Mouse (Mus musculus) forebrain, embryonic 16.5 days (tissue): Measurements from ENCODE around the gene Pten. TPM values are rescaled to one million over a fixed set of nuclear protein-coding genes. Genes with fewer than 3 reads are reported as not detected.

Experiments used
- ATAC-seq: fragments of 200-750 bp; cut with Nextera tagmentation; 2 replicates; pipeline ENCODE4 v1.8.0; 2017; ENCODE audit warnings: mild to moderate bottlenecking, moderate library complexity
- H3K27ac ChIP-seq: fragments of 300-500 bp; sonication (generic); 2 replicates; pipeline ENCODE4 v1.5.1; 2014; ENCODE audit warnings: low read length, control low read depth
- H3K27me3 ChIP-seq: fragments of 300-500 bp; sonication (generic); replicated peaks from 2 replicates; pipeline ENCODE4 v1.6.1; 2014; ENCODE audit warnings: low read length; ENCODE audit not compliant: control insufficient read depth, insufficient read depth
- H3K36me3 ChIP-seq: fragments of 300-500 bp; sonication (generic); 2 replicates; pipeline ENCODE4 v1.6.1; 2014; ENCODE audit not compliant: control insufficient read depth, insufficient read depth
- H3K4me1 ChIP-seq: fragments of 300-500 bp; sonication (generic); replicated peaks from 2 replicates; pipeline ENCODE4 v1.6.1; 2014; ENCODE audit warnings: low read length; ENCODE audit not compliant: control insufficient read depth, insufficient read depth
- H3K4me2 ChIP-seq: fragments of 300-500 bp; sonication (generic); 2 replicates; pipeline ENCODE4 v1.6.1; 2014; ENCODE audit warnings: mild to moderate bottlenecking, low read length, control low read depth
- H3K4me3 ChIP-seq: fragments of 300-500 bp; sonication (generic); replicated peaks from 2 replicates; pipeline ENCODE4 v1.5.1; 2014; ENCODE audit warnings: mild to moderate bottlenecking, low read length, control low read depth
- H3K9ac ChIP-seq: fragments of 300-500 bp; sonication (generic); replicated peaks from 2 replicates; pipeline ENCODE4 v1.6.1; 2014; ENCODE audit warnings: low read depth, low read length, control low read depth
- H3K9me3 ChIP-seq: fragments of 300-500 bp; sonication (generic); 2 replicates; pipeline ENCODE4 v1.6.1; 2016; ENCODE audit warnings: low read length; ENCODE audit not compliant: control insufficient read depth
- WGBS: fragments of 180-500 bp; shearing (Covaris S2); extraction: QIAGEN DNeasy Blood & Tissue Kit; methylation state at CpG from one replicate; pipeline ENCODE4 v1.1.7; 2014; 5-methylcytosine and 5-hydroxymethylcytosine counted together
- polyA plus RNA-seq: library from polyadenylated mRNA; unstranded; fragments of >200 nt; fragmentation: Nextera tagmentation; extraction: Ambion mirVana; gene quantifications from 2 replicates; pipeline ENCODE4 v1.2.1, GENCODE M21; 2015

Gene Pten
- polyA plus RNA-seq, 1 experiment from 2014 or later = 13.4 TPM

DNA sequence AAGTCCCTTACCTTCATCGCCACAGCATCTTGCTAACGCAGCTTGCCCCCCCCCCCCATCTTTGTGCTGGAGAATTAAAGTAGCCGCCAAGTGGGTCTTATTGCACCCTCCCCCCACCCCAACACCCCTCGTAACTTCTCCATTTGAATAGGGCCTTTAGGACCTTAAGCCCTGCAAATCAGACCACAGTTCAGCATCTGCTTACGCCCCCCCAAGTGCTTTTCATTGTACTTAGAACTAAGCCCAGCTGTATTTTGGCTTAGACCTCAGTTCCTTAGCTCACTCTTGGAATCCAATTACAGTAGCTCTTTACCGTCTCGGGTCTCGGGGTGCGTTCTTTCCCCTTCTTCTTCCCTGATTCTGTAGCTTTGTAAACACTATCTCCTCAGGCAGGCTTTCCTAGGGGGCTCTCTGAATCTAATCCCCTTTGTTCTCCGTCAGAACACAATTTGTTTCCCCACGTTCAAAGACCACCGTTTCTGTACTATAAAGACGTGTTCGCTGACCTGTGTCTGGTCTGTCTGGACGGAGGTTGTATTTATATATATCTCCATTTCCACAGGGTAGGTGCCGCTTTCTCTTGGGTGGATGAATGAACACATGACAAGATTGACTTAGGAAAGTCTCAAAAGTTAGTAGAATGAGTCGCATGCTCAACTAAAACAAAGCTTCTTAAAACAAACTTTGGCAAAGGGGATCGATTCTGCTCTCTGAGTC is 110.0 kb downstream of the Pten start:
- 2% methylated on average over 18 of the region's 18 CpGs for WGBS
- H3K4me1 ChIP-seq = peaks cover 6% of the 10 kb centered on the region; the same call in 1 of the 2 replicates
- no peak overlapping the region for H3K9ac ChIP-seq
- no peaks in the 10 kb centered on the region; the same call in 1 of the 2 replicates for H3K27me3 ChIP-seq
- no peaks in the 10 kb centered on the region for H3K36me3 ChIP-seq
- H3K4me2 ChIP-seq = peak overlapping the region; percentile 52
- ATAC-seq = peak; percentile 23; the same call in 1 of the 2 replicates
- peak overlapping the region; percentile 26 for H3K4me3 ChIP-seq
- H3K27ac ChIP-seq = no peak overlapping the region
- H3K9me3 ChIP-seq = no peaks in the 10 kb centered on the region

- no peak for ATAC-seq
- Histone ChIP-seq H3K4me2 (no peak overlapping the region), H3K9ac (no peak overlapping the region), H3K27ac (no peak overlapping the region), H3K27me3 (no peaks in the 10 kb centered on the region; the same call in 1 of the 2 replicates), H3K4me3 (no peak overlapping the region), H3K36me3 (no peaks in the 10 kb centered on the region), H3K4me1 (peaks cover 6% of the 10 kb centered on the region; the same call in 1 of the 2 replicates), H3K9me3 (no peaks in the 10 kb centered on the region)
- WGBS = 47% methylated on average over 5 of the region's 5 CpGs
Measured at GRCm38 (mm10) chr19:32868560-32868959, 111.3 kb downstream of the Pten start.

GRCm38 (mm10) chr19:32869053-32869680 is 111.9 kb downstream of the Pten start:
- no peak overlapping the region for H3K27ac ChIP-seq
- no peak overlapping the region for H3K4me3 ChIP-seq
- H3K9me3 ChIP-seq = no peaks in the 10 kb centered on the region
- peaks cover 6% of the 10 kb centered on the region; the same call in 1 of the 2 replicates for H3K4me1 ChIP-seq
- WGBS = 39% methylated on average over 10 of the region's 10 CpGs
- no peak for ATAC-seq
- no peaks in the 10 kb centered on the region; the same call in 1 of the 2 replicates for H3K27me3 ChIP-seq
- H3K36me3 ChIP-seq = no peaks in the 10 kb centered on the region
- H3K9ac ChIP-seq = no peak overlapping the region
- no peak overlapping the region for H3K4me2 ChIP-seq

GRCm38 (mm10) chr19:32873904-32874637 is 116.8 kb downstream of the Pten start:
- Histone ChIP-seq H3K4me2 (no peak overlapping the region), H3K27me3 (no peaks in the 10 kb centered on the region), H3K27ac (peak overlapping the region; percentile 26; the same call in 1 of the 2 replicates), H3K36me3 (no peaks in the 10 kb centered on the region), H3K4me1 (no peaks in the 10 kb centered on the region), H3K9me3 (no peaks in the 10 kb centered on the region), H3K4me3 (no peak overlapping the region), H3K9ac (no peak overlapping the region)
- WGBS = 30% methylated on average over 7 of the region's 7 CpGs
- ATAC-seq = peak; percentile 87

Other genes starting within 250 kb of the Pten start
- 0.51 and 1.4 TPM in 2 replicates for gene Papss2, start 161.7 kb upstream of the Pten start, polyA plus RNA-seq
- gene Atad1, start 17.7 kb upstream of the Pten start, polyA plus RNA-seq = 123 and 129 TPM in 2 replicates